Mouse (Mus musculus) lung, postnatal 0 days (tissue): Measurements from ENCODE around the gene D630003M21Rik.

Experiments
- CTCF ChIP-seq: IDR thresholded peaks from 2 replicates; pipeline ENCODE4 v1.5.1; 2016; ENCODE audit warnings: antibody characterized with exemption, mild to moderate bottlenecking
- EP300 ChIP-seq: IDR thresholded peaks from 2 replicates; pipeline ENCODE4 v1.6.1; 2016; ENCODE audit warnings: antibody characterized with exemption, mild to moderate bottlenecking, control low read depth

DNA sequence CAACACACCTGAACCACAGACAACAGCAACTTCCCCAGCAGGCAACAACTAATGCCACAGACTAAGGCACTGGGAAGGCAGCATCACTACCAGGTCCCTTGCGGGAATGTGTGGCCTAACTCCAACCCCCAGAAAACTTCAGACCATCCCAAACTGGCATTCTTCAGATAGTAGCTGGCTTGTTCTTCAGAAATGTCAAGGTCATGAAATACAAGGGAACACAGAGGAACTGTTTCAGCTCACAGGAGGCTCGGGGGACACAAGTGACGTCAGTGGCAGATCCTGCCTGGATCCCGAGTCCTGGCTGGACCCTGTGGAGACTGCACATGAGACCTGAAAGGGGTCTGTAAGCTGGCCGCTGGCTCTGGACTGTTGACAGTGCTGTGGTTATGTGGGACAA lies 24.8 kb upstream of the D630003M21Rik start:
- no peak for TF ChIP-seq CTCF
- TF ChIP-seq EP300 = no peak
